Mouse (Mus musculus) heart, adult 8-10 months (tissue): ENCODE measurements around the gene Sobp. TPM values are rescaled to one million over a fixed set of nuclear protein-coding genes. Genes with fewer than 3 reads are reported as not detected.
A peak's percentile ranks its signal among the peaks of the same experiment; 100 is the strongest.

ENCODE experiments used
- DNase-seq: peaks from one replicate; pipeline ENCODE4 v3.0.0; 2022; ENCODE audit warnings: low spot score
- total RNA-seq, 4 experiments: library from RNA; stranded (reverse); gene quantifications; 2 replicates each; pipeline ENCODE4 v1.2.4; 2022

Gene Sobp
- total RNA-seq, 4 experiments from 2014 or later, result 13.3 to 17.7 (median 15.5) TPM

GRCm38 (mm10) chr10:43159333-43159732, 15.0 kb downstream of the Sobp start:
- peak; percentile 33 for DNase-seq

- DNase-seq, result no peak
Observed at GRCm38 (mm10) chr10:43158917-43159316, 15.4 kb downstream of the Sobp start.

GRCm38 (mm10) chr10:43155046-43155560, 19.2 kb downstream of the Sobp start:
- DNase-seq, result peak; percentile 80

GRCm38 (mm10) chr10:43152643-43153042, 21.7 kb downstream of the Sobp start:
- no peak for DNase-seq

- no peak for DNase-seq
Observed at GRCm38 (mm10) chr10:43148456-43148855, 25.9 kb downstream of the Sobp start.

- no peak for DNase-seq
Observed at GRCm38 (mm10) chr10:43143173-43143572, 31.2 kb downstream of the Sobp start.

GRCm38 (mm10) chr10:43134027-43134426, 40.3 kb downstream of the Sobp start:
- DNase-seq, result no peak

GRCm38 (mm10) chr10:43128750-43129149, 45.6 kb downstream of the Sobp start:
- no peak for DNase-seq

GRCm38 (mm10) chr10:43124561-43124960, 49.8 kb downstream of the Sobp start:
- DNase-seq, result no peak

GRCm38 (mm10) chr10:43124156-43124555, 50.2 kb downstream of the Sobp start:
- no peak for DNase-seq

- no peak for DNase-seq
Observed at GRCm38 (mm10) chr10:43123422-43123821, 50.9 kb downstream of the Sobp start.

GRCm38 (mm10) chr10:43120688-43121450, 53.5 kb downstream of the Sobp start:
- no peak for DNase-seq

- no peak for DNase-seq
Observed at GRCm38 (mm10) chr10:43116083-43116927, 58.0 kb downstream of the Sobp start.

GRCm38 (mm10) chr10:43112296-43112695, 62.0 kb downstream of the Sobp start:
- no peak for DNase-seq

GRCm38 (mm10) chr10:43106616-43107015, 67.7 kb downstream of the Sobp start:
- DNase-seq, result no peak

- no peak for DNase-seq
Observed at GRCm38 (mm10) chr10:43106196-43106595, 68.1 kb downstream of the Sobp start.

GRCm38 (mm10) chr10:43100513-43100912, 73.8 kb downstream of the Sobp start:
- DNase-seq, result no peak

- DNase-seq, result no peak
Observed at GRCm38 (mm10) chr10:43099229-43099628, 75.1 kb downstream of the Sobp start.

- DNase-seq, result no peak
Observed at GRCm38 (mm10) chr10:43097755-43098154, 76.6 kb downstream of the Sobp start.

- DNase-seq, result no peak
Observed at GRCm38 (mm10) chr10:43096614-43097013, 77.7 kb downstream of the Sobp start.

- DNase-seq, result no peak
Observed at GRCm38 (mm10) chr10:43094537-43094936, 79.8 kb downstream of the Sobp start.

- no peak for DNase-seq
Observed at GRCm38 (mm10) chr10:43093440-43093839, 80.9 kb downstream of the Sobp start.

- no peak for DNase-seq
Observed at GRCm38 (mm10) chr10:43090040-43090439, 84.3 kb downstream of the Sobp start.
